Mouse (Mus musculus) gastrocnemius, postnatal 4 days (tissue): Measurements from ENCODE around the gene Ntn5. TPM values are rescaled to one million over a fixed set of nuclear protein-coding genes. Genes with fewer than 3 reads are reported as not detected.

Experiments used
- DNase-seq, 2 experiments: peaks; one replicate each; pipeline ENCODE4 v3.0.0; 2021 to 2022; ENCODE audit warnings: low spot score in 2 of 2, mixed read lengths in 2 of 2
- total RNA-seq, 2 experiments: library from RNA; stranded (reverse); gene quantifications; 2 replicates each; pipeline ENCODE4 v1.2.3; 2021

Gene Ntn5
- total RNA-seq, 2 experiments from 2014 or later, result 0.88 to 1.3 TPM

GRCm38 (mm10) chr7:45711316-45712021 lies 27.6 kb downstream of the Ntn5 start:
- no peak for DNase-seq

- DNase-seq, result no peak
Observed at GRCm38 (mm10) chr7:45712022-45712757, 28.4 kb downstream of the Ntn5 start.

- DNase-seq, result no peak
Observed at GRCm38 (mm10) chr7:45713396-45713795, 29.6 kb downstream of the Ntn5 start.

- DNase-seq, result no peak
Observed at GRCm38 (mm10) chr7:45713881-45714520, 30.2 kb downstream of the Ntn5 start.

- no peak for DNase-seq
Observed at GRCm38 (mm10) chr7:45714630-45715089, 30.8 kb downstream of the Ntn5 start.

- DNase-seq, result peak; percentile 95 to 98
Observed at GRCm38 (mm10) chr7:45715090-45715708, 31.4 kb downstream of the Ntn5 start, which contains the start of gene Rpl18. Gene Rpl18 (plus strand): TSS chr7:45715457.

GRCm38 (mm10) chr7:45715741-45716459 lies 32.1 kb downstream of the Ntn5 start:
- DNase-seq, result peak in 1 of 2 experiments; percentile 22

GRCm38 (mm10) chr7:45716460-45716857 lies 32.6 kb downstream of the Ntn5 start:
- peak in 1 of 2 experiments; percentile 10 for DNase-seq

GRCm38 (mm10) chr7:45716952-45717917 lies 33.4 kb downstream of the Ntn5 start:
- DNase-seq, result no peak

- peak; percentile 97 to 99 for DNase-seq
Observed at GRCm38 (mm10) chr7:45717918-45718297, 34.1 kb downstream of the Ntn5 start, which contains the start of gene Sphk2. Gene Sphk2 (minus strand): TSS chr7:45718002.

- no peak for DNase-seq
Observed at GRCm38 (mm10) chr7:45718331-45718730, 34.5 kb downstream of the Ntn5 start.

GRCm38 (mm10) chr7:45719180-45719579 lies 35.4 kb downstream of the Ntn5 start:
- DNase-seq, result no peak

- no peak for DNase-seq
Observed at GRCm38 (mm10) chr7:45719738-45720412, 36.1 kb downstream of the Ntn5 start.

GRCm38 (mm10) chr7:45720413-45721233 lies 36.8 kb downstream of the Ntn5 start, which contains the start of gene Fam83e:
Gene Fam83e (plus strand): TSS chr7:45721212.
- no peak for DNase-seq

GRCm38 (mm10) chr7:45721234-45721571 lies 37.4 kb downstream of the Ntn5 start:
- no peak for DNase-seq

- no peak for DNase-seq
Observed at GRCm38 (mm10) chr7:45721642-45722347, 38.0 kb downstream of the Ntn5 start.

- DNase-seq, result no peak
Observed at GRCm38 (mm10) chr7:45722348-45722713, 38.5 kb downstream of the Ntn5 start.
